Mouse (Mus musculus) small intestine, adult 2 months (tissue): ENCODE measurements around the gene Ulbp1.
"Not testable (repeated sequence)": the region's sequence is repeated elsewhere in the genome, so short reads cannot be mapped to it uniquely, and the experiment has no call there.

Experiments used
- CTCF ChIP-seq: fragments of 200-500 bp; IDR thresholded peaks from 2 replicates; pipeline ENCODE4 v1.5.1; 2012; ENCODE audit warnings: low read depth, mild to moderate bottlenecking, control low read depth, inconsistent platforms, low read length, moderate library complexity, mixed read lengths; ENCODE audit not compliant: insufficient replicate concordance, insufficient read length; ENCODE audit errors: extremely low read depth
- POLR2A ChIP-seq: fragments of 200-500 bp; IDR thresholded peaks from 2 replicates; pipeline ENCODE4 v1.6.1; 2012; ENCODE audit warnings: low read depth, mild to moderate bottlenecking, control low read depth, inconsistent platforms, low read length, moderate library complexity

GRCm38 (mm10) chr10:7498180-7498579 lies 24.7 kb upstream of the Ulbp1 start:
- not testable (repeated sequence) for TF ChIP-seq POLR2A, CTCF
